Mouse (Mus musculus) forebrain, embryonic 15.5 days (tissue): Measurements from ENCODE around the gene Nfat5. TPM values are rescaled to one million over a fixed set of nuclear protein-coding genes. Genes with fewer than 3 reads are reported as not detected.

ENCODE experiments used
- ATAC-seq: fragments of 200-750 bp; cut with Nextera tagmentation; replicated peaks from 2 replicates; pipeline ENCODE4 v1.8.0; 2017; ENCODE audit warnings: mild to moderate bottlenecking, moderate TSS enrichment, moderate library complexity
- H3K27ac ChIP-seq: fragments of 300-500 bp; sonication (generic); replicated peaks from 2 replicates; pipeline ENCODE4 v1.5.1; 2015; ENCODE audit warnings: mild to moderate bottlenecking, inconsistent platforms
- H3K27me3 ChIP-seq: fragments of 300-500 bp; sonication (generic); 2 replicates; pipeline ENCODE4 v1.6.1; 2015; ENCODE audit warnings: inconsistent platforms
- H3K36me3 ChIP-seq: fragments of 300-500 bp; sonication (generic); 2 replicates; pipeline ENCODE4 v1.6.1; 2015; ENCODE audit warnings: mild to moderate bottlenecking, inconsistent platforms
- H3K4me1 ChIP-seq: fragments of 300-500 bp; sonication (generic); 2 replicates; pipeline ENCODE4 v1.6.1; 2015; ENCODE audit warnings: inconsistent platforms
- H3K4me2 ChIP-seq: fragments of 300-500 bp; sonication (generic); replicated peaks from 2 replicates; pipeline ENCODE4 v1.6.1; 2015; ENCODE audit warnings: mild to moderate bottlenecking, inconsistent platforms
- H3K4me3 ChIP-seq: fragments of 300-500 bp; sonication (generic); 2 replicates; pipeline ENCODE4 v1.5.1; 2015; ENCODE audit warnings: mild to moderate bottlenecking, inconsistent platforms
- H3K9ac ChIP-seq: fragments of 300-500 bp; sonication (generic); replicated peaks from 2 replicates; pipeline ENCODE4 v1.6.1; 2015; ENCODE audit warnings: mild to moderate bottlenecking, inconsistent platforms
- H3K9me3 ChIP-seq: fragments of 300-500 bp; sonication (generic); 2 replicates; pipeline ENCODE4 v1.6.1; 2016; ENCODE audit warnings: inconsistent platforms
- WGBS: fragments of 180-500 bp; shearing (Covaris S2); methylation state at CpG from one replicate; pipeline ENCODE4 v1.1.7; 2015; ENCODE audit warnings: mixed read lengths; 5-methylcytosine and 5-hydroxymethylcytosine counted together
- polyA plus RNA-seq: library from polyadenylated mRNA; unstranded; fragments of >200 nt; fragmentation: Nextera tagmentation; extraction: Ambion mirVana; gene quantifications from 2 replicates; pipeline ENCODE4 v1.2.1, GENCODE M21; 2015

Gene Nfat5
- polyA plus RNA-seq, 1 experiment from 2014 or later, result 10.2 TPM

DNA sequence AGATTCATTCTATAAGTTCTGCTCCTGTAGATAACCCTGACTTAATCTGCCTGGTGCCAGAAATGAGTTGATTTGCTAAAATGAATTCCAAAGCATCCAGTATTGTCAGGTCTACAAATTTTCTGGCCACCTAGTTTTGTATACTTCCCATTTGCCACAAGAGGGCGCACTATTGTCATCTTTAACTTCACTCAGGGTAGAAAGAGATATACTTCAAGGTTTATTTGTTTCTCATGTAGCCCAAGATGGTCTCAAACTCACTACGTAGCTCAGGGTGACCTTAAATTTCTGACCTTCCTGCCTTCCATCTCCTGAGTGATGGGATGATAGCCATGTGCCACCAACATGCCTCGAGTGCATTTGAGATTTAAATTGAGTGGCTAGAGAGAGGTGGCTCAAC, 93.4 kb downstream of the Nfat5 start:
- no peak overlapping the region for H3K9ac ChIP-seq
- no peak overlapping the region for H3K4me2 ChIP-seq
- no peak overlapping the region for H3K4me3 ChIP-seq
- no peaks in the 10 kb centered on the region for H3K27me3 ChIP-seq
- H3K4me1 ChIP-seq, result peaks cover 12% of the 10 kb centered on the region
- H3K9me3 ChIP-seq, result no peaks in the 10 kb centered on the region
- no peak for ATAC-seq
- WGBS, result 27% methylated on average over 3 of the region's 3 CpGs
- no peaks in the 10 kb centered on the region for H3K36me3 ChIP-seq
- H3K27ac ChIP-seq, result no peak overlapping the region

DNA sequence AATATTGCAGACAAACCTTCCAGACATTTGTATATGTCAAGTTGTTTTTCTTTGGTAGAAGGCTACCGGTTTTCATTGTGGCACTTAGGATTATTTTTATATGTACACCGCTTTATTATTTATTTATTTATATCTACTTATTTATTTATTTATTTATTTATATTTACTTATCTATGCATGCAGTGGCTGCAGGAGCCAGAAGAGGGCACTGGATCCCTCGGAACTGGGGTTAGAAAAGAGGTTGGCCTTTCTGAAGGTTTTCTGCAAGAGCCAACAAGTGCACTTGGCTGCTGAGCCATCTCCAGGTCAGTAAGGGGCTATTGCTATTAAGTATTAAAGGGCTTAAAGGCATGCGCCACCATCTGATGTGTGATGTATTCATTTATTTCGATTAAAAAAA, 94.6 kb downstream of the Nfat5 start:
- Histone ChIP-seq H3K36me3 (no peaks in the 10 kb centered on the region), H3K9ac (no peak overlapping the region), H3K27ac (no peak overlapping the region), H3K4me1 (peaks cover 12% of the 10 kb centered on the region), H3K9me3 (no peaks in the 10 kb centered on the region), H3K4me3 (no peak overlapping the region), H3K4me2 (no peak overlapping the region), H3K27me3 (no peaks in the 10 kb centered on the region)
- 66% methylated on average over 5 of the region's 5 CpGs for WGBS
- no peak for ATAC-seq

DNA sequence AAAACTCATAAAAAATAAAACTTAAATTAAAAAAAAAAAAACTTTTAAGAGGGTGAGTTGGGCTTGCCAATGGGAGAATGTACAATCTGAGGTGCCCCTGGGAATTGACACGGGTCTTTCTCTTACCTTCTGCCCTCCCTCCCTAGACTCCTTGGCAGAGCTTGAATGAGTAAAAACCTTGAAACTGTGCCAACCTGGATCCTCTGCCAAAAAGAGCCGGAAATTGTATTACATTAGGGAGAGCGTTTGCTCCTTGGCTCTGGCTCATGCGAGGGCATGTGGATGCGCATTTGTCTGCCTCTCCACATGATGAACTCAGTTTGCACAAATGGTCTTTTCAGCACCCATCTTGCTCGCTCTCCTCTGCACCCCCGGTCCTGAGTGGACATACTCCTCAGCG, 96.3 kb downstream of the Nfat5 start:
- Histone ChIP-seq H3K27ac (no peak overlapping the region), H3K27me3 (no peaks in the 10 kb centered on the region), H3K4me1 (peaks cover 12% of the 10 kb centered on the region), H3K9ac (no peak overlapping the region), H3K9me3 (no peaks in the 10 kb centered on the region), H3K4me2 (no peak overlapping the region), H3K4me3 (no peak overlapping the region), H3K36me3 (no peaks in the 10 kb centered on the region)
- peak; percentile 55; the same call in 1 of the 2 replicates for ATAC-seq
- WGBS, result 30% methylated on average over 8 of the region's 8 CpGs

DNA sequence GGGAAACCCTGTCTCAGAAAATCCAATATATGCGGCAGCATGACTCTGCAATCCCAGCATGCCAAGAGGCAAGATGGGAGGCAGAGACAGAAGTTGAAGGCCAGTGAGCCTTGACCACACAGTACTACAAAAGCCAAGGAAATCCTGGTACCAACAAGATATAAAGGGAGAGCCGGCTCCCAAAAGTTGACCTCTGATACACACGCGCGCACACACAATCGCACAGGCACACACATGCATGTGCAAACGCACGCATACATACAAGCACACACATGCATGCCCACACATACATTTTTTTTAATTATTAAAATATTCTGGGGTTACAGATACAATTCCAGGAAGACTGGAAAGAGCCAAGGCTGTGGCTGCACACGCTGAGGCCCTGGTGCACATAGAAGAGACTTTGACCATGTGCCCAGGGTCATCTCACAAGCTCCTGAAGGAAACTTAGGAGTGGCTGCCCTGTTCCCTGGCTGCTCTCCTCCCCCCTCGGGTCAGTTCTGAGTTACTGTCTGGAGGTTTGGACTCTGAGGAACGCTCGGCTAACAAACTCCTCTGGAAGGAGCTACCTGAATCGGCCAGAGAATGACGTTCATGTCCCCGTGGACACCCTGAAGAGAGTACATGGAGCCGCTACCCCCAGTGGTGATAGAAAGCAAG, 97.3 kb downstream of the Nfat5 start:
- Histone ChIP-seq H3K9me3 (no peaks in the 10 kb centered on the region), H3K4me1 (peaks cover 12% of the 10 kb centered on the region), H3K27ac (no peak overlapping the region), H3K4me3 (no peak overlapping the region), H3K4me2 (no peak overlapping the region), H3K27me3 (no peaks in the 10 kb centered on the region), H3K36me3 (no peaks in the 10 kb centered on the region), H3K9ac (no peak overlapping the region)
- 90% methylated on average over 16 of the region's 16 CpGs for WGBS
- no peak for ATAC-seq

DNA sequence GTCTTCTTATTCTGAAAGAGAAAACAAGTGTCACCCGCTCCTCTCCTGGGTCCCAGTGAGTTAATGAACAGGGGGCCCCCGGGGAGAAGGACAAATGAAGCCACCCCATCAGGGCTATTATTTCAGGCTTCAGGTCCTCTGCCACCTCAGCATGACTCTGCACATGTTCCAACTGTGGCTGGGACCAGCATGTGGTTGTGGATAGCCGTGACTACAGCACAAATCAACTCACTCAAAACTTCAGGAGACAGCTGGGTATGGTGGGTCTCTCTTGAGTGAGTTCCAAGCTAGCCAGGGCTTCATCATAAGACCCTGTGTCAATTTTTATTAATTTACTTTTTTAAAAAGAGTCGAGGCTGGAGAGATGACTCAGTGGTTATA, 97.9 kb downstream of the Nfat5 start:
- Histone ChIP-seq H3K27me3 (no peaks in the 10 kb centered on the region), H3K9ac (no peak overlapping the region), H3K4me3 (no peak overlapping the region), H3K4me1 (peaks cover 12% of the 10 kb centered on the region), H3K27ac (no peak overlapping the region), H3K9me3 (no peaks in the 10 kb centered on the region), H3K4me2 (no peak overlapping the region), H3K36me3 (no peaks in the 10 kb centered on the region)
- ATAC-seq, result no peak
- 64% methylated on average over 4 of the region's 4 CpGs for WGBS

DNA sequence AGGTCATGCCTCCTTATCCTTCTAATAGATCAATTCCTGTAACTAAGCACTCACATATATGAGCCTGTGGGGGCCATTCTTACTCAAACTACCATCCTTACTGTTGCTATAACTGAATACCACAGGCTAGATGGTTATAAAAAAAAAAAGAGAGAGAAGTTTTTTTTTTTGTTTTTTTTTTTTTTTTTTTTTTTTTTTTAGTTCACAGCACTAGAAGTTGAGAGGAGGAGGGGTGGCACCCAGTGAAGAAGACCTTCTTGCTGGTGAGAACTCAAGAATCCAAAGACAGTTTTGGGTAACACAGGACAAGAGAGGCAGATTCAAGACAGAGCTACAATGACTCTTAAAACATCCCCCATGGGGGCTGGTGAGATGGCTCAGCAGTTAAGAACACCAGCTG, 102.1 kb downstream of the Nfat5 start:
- H3K4me3 ChIP-seq, result no peak overlapping the region
- no peak overlapping the region for H3K4me2 ChIP-seq
- H3K4me1 ChIP-seq, result peaks cover 7% of the 10 kb centered on the region; the same call in 1 of the 2 replicates
- H3K9ac ChIP-seq, result no peak overlapping the region
- no peaks in the 10 kb centered on the region for H3K36me3 ChIP-seq
- no peaks in the 10 kb centered on the region for H3K27me3 ChIP-seq
- ATAC-seq, result no peak
- no peak overlapping the region for H3K27ac ChIP-seq
- no peaks in the 10 kb centered on the region for H3K9me3 ChIP-seq

DNA sequence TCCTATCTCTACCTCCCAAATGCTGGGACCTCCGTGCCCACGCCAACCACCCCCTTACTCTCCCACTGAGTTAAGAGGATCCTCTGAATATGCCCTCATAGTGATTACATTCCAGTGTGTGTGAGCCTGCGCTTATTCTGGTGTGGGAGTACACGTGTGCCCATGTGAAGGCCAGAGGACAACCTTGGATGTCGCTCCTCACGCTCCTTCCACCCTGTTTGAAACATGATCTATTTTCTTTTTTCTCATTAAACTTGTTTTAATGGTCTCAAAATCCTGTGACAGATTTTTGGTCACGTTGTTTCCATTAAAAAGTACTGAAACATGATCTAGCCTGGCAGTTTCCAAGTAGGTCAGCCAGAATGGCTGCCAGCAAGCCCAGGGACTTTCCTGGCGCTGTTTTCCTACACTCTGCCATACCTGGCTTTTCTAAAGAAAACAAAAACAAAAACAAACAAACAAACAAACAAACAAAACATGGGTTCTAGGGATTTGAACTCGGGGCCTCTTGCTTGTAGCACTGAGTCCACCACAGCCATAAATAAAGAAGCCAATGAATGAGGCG, 102.9 kb downstream of the Nfat5 start:
- Histone ChIP-seq H3K27me3 (no peaks in the 10 kb centered on the region), H3K27ac (no peak overlapping the region), H3K9me3 (no peaks in the 10 kb centered on the region), H3K4me2 (no peak overlapping the region), H3K4me3 (no peak overlapping the region), H3K4me1 (peaks cover 7% of the 10 kb centered on the region; the same call in 1 of the 2 replicates), H3K36me3 (no peaks in the 10 kb centered on the region), H3K9ac (no peak overlapping the region)
- 89% methylated on average over 10 of the region's 10 CpGs for WGBS
- no peak for ATAC-seq

DNA sequence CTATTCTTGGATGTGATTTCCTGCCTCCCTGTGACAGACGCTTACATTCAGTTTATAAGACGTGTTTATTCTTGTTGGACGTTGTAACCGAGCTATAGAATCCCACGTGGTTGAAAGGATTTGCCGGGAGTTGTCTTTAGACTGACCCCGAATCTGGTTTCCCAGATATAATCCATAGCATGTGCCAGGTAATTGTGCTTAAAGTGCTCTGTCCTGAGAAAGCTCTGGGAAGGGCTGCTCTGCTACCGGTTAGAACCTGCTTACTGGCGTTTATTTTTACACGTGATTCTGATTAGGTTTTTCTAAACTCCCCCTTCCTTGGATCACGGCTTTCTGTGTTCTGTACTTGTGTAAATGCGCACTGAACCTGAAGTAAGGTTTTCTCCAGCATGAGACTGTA, 104.4 kb downstream of the Nfat5 start:
- ATAC-seq, result no peak
- H3K4me2 ChIP-seq, result no peak overlapping the region
- H3K27me3 ChIP-seq, result no peaks in the 10 kb centered on the region

DNA sequence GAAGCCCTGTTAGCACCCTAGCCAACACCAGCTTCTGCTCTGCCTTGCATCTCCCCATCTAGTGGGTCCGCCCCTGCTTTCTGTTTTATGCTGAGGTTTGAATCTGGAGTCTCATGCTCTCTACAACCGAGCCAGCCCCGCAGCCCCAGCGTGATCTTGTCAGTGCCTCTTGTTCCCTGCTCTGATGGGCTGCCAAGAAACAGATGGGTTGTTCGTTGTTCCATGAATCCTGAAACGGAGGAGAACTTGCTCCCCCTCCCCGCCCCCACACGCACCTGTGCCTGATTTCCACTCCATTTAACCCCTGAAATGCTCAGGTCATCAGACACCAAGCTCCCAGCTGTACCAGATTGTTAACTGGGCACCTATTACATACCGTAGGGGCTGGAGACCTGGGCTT, 106.2 kb downstream of the Nfat5 start:
- Histone ChIP-seq H3K27me3 (no peaks in the 10 kb centered on the region), H3K4me1 (peaks cover 19% of the 10 kb centered on the region), H3K4me3 (no peak overlapping the region), H3K36me3 (no peaks in the 10 kb centered on the region), H3K27ac (no peak overlapping the region), H3K9me3 (no peaks in the 10 kb centered on the region), H3K4me2 (no peak overlapping the region), H3K9ac (no peak overlapping the region)
- WGBS, result 32% methylated on average over 9 of the region's 9 CpGs
- ATAC-seq, result no peak

More for the DNA sequence above, 104.4 kb downstream of the Nfat5 start:
- 64% methylated on average over 12 of the region's 12 CpGs for WGBS
- H3K4me1 ChIP-seq, result peaks cover 10% of the 10 kb centered on the region
- H3K9ac ChIP-seq, result no peak overlapping the region
- H3K36me3 ChIP-seq, result no peaks in the 10 kb centered on the region
- H3K27ac ChIP-seq, result no peak overlapping the region
- no peak overlapping the region for H3K4me3 ChIP-seq
- H3K9me3 ChIP-seq, result no peaks in the 10 kb centered on the region

DNA sequence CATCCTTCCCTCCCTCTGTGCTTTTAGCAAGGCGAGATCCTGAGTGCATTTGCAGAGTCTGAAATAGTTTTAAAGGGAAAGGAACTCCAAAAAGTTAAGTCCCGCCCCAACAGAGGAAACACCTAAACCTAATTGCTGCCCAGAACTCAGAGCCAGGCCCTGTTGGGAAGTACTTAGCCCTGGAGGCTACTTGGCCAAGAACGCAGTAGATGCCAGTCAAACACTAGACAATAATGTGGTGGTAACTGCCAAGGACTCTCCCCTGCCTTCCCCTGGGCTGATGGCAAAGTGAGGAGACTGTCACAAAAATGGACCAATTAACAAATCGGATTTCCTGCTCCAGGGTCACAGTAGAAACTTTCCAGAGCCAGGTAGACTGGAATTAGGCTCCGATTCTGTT, 108.6 kb downstream of the Nfat5 start:
- Histone ChIP-seq H3K36me3 (no peaks in the 10 kb centered on the region), H3K27me3 (no peaks in the 10 kb centered on the region), H3K4me2 (no peak overlapping the region), H3K4me3 (no peak overlapping the region), H3K4me1 (peaks cover 19% of the 10 kb centered on the region), H3K9ac (no peak overlapping the region), H3K9me3 (no peaks in the 10 kb centered on the region), H3K27ac (no peak overlapping the region)
- no peak for ATAC-seq
- WGBS, result 79% methylated on average over 5 of the region's 5 CpGs

DNA sequence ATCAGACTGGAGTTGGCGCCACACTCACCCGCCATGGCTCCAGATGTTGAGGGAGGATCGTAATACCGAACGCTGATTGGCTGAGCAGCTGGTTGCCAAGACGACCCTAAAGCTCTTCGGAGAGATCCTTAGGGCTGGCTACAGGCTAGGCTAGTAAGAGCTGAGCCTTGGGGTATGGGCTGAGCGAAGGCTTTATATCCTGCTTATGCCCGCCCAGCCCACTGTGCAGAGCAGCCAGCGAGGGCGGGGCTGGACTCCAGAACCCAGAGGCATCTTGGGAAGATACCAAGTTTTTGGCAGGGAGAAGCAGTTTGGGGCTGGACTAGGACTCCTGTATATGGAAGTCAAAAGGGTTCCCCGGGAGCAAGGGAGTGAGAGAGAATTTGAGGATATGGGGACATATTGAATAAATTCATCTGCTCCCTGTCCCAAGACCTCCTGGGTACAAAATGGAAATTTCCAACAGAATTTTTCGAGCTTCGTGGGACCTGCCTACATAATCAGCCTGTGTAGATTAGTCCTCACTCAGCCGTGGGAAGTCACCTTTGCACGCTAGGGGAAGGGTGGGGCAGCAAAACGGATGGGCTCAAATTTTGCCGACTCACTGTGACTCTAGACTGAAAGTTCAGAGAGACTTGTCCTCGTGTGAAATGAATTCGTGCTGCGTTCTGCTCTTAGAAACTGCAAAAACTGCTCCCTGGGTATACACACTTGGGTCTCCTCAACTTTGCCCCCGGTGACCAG, 109.9 kb downstream of the Nfat5 start, which contains the start of gene Nqo1:
Nqo1 (minus strand) TSS at position 169 of the 744 bp plus-strand sequence.
- Histone ChIP-seq H3K4me1 (peaks cover 19% of the 10 kb centered on the region), H3K27ac (no peak within 1 kb of the TSS; the same call in 1 of the 2 replicates), H3K4me3 (peak within 1 kb of the TSS; percentile 38), H3K9me3 (no peaks in the 10 kb centered on the region), H3K4me2 (peak within 1 kb of the TSS; percentile 63), H3K9ac (peak within 1 kb of the TSS; percentile 32), H3K27me3 (no peaks in the 10 kb centered on the region), H3K36me3 (no peaks in the 10 kb centered on the region)
- ATAC-seq, result peak; percentile 97
- 13% methylated on average over 22 of the region's 22 CpGs for WGBS

DNA sequence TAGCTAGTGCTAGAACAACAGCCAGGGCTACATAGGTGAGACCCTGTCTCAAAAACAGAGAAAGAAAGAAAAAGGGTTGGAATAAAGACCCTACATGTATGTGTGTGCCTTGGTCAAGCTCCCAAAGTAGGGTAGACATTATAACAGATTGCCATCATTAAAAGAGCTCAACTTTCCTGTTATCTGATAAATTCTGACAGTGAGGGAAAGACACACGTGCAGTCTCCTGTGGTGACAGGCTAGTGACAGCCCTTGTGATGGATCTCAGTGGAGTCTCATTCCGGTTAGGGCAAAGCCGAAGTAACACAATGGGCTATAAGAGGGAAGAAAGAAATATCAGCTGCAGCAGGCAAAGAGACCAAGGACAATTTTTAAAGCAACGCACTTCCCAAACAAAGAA, 110.8 kb downstream of the Nfat5 start:
- 84% methylated on average over 4 of the region's 4 CpGs for WGBS
- peaks cover 3% of the 10 kb centered on the region; the same call in 1 of the 2 replicates for H3K36me3 ChIP-seq
- no peak overlapping the region for H3K4me2 ChIP-seq
- no peak overlapping the region for H3K27ac ChIP-seq
- H3K9ac ChIP-seq, result no peak overlapping the region
- H3K4me3 ChIP-seq, result no peak overlapping the region
- ATAC-seq, result no peak
- H3K4me1 ChIP-seq, result peaks cover 19% of the 10 kb centered on the region
- no peaks in the 10 kb centered on the region for H3K27me3 ChIP-seq
- no peaks in the 10 kb centered on the region for H3K9me3 ChIP-seq
